Mouse (Mus musculus) liver, adult 2 months (tissue): ENCODE results near the gene Pla2g4f.

Experiments
- CTCF ChIP-seq: fragments of 200-500 bp; IDR thresholded peaks from 2 replicates; pipeline ENCODE4 v1.5.1; 2011; ENCODE audit warnings: low read depth, low read length, control low read depth
- POLR2A ChIP-seq: fragments of 200-500 bp; IDR thresholded peaks from 2 replicates; pipeline ENCODE4 v1.6.1; 2011; ENCODE audit warnings: low read length, control low read depth; ENCODE audit not compliant: insufficient read depth; ENCODE audit errors: extremely low read depth

DNA sequence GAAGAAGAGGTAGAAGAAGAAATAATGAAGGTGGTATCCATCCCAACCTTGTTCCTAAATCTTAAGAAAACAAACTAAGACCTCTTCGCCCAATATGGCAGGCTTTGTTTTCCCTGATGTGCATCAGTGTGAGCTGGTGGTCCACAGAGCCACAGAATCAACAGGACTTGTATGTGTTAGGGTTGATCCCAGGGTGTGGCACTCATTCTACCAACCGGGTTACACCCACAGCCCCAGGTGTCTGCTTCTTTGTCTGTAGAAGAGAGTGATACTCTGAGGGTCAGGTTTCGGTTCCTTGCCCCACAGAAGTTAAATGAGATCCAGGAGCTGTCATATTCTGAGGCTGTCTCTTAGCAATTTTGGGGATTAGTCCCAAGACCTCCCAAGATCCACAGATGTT, 52.6 kb downstream of the Pla2g4f start:
- no peak for TF ChIP-seq POLR2A
- TF ChIP-seq CTCF: no peak
